Comparison of ENCODE assay signal across 9 mouse cellular contexts in the genomic region with DNA sequence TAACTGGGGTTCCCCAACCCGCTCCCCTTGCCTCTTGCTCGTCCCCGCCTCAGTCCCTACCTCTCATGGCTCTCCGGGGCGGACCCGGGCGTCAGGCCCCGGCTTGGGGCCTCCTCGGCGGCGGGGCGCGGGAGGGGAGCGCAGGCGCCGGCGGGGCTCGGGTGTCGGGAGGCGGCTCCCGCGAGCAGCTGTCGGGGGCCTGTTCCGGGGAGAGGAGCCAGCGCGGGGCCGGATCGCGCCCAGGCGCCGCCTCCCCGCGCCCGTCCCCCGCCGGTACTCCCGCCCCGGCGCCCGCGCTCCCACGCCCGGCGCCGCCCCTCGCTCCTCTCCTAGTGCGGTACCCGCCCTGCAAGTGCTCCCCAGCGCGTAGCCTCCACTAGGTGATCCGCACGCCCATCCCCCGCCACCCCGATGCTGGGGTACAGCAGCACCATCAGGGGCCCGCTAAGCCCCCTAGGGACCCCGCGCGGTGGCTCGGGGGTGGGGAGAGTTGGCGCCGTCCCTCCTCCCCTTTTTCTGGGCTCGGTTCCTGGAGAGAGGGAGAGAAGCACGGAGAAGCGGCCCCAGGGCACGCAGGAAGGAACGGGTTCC. TPM values are rescaled to one million over a fixed set of nuclear protein-coding genes. Genes with fewer than 3 reads are reported as not detected.
DNase-seq lines count a peak whose midpoint lies in the region; ATAC-seq lines count a peak whose summit lies in the region.
"Had no signal": no experiment of that assay in that cellular context is flagged by ENCODE, and none has a peak within 500 bp of the region (broad histone marks: within the 10 kb centered on the region; RNA-seq: fewer than 3 reads in every experiment).

No protein-coding gene starts in this region.

- peak overlapping the region; percentile 58 for H3K4me3 ChIP-seq in intestine, embryonic 15.5 days (replicated peaks)

- H3K9ac ChIP-seq in intestine, embryonic 15.5 days, result peak overlapping the region; percentile 64

- peaks cover 55% of the 10 kb centered on the region for H3K4me1 ChIP-seq in intestine, embryonic 15.5 days (replicated peaks)

- H3K27ac ChIP-seq in intestine, embryonic 15.5 days, result peak overlapping the region; percentile 96
- H3K27ac ChIP-seq: macrophage had no signal

- 1% methylated on average over 46 of the region's 66 CpGs for WGBS in intestine, embryonic 15.5 days

- DNase-seq in ZHBTc4 (ENCODE audit: low read depth, low spot score), result peak; percentile 55
- peak; percentile 49 to 69 for DNase-seq in cerebellum, postnatal 4 days (ENCODE audit: low spot score in 2 of 2)
- peak; percentile 79 to 83 for DNase-seq in gastrocnemius, postnatal 36 days
- peak; percentile 69 to 80 for DNase-seq in left cerebral cortex, postnatal 14 days (ENCODE audit: low spot score in 2 of 2)
- peak; percentile 79 for DNase-seq in skeletal muscle tissue, adult 2 months (ENCODE audit: low read depth, low spot score)

- no peaks in the 10 kb centered on the region for H3K9me3 ChIP-seq in intestine, embryonic 15.5 days

- ATAC-seq in intestine, embryonic 15.5 days, result peak; percentile 72
- peak; percentile 17; the same call in 1 of the 2 replicates for ATAC-seq in megakaryocyte progenitor cell, adult 5-6 weeks (replicated peaks; ENCODE audit: poor library complexity)
- no peak for ATAC-seq in erythroid progenitor cell, adult 5-6 weeks (replicated peaks; ENCODE audit: low FRiP score, poor library complexity, severe bottlenecking)

- H3K27me3 ChIP-seq in intestine, embryonic 15.5 days (replicated peaks), result no peaks in the 10 kb centered on the region

- H3K36me3 ChIP-seq in intestine, embryonic 15.5 days, result peaks cover 2% of the 10 kb centered on the region

- peak overlapping the region; percentile 89 for H3K4me2 ChIP-seq in intestine, embryonic 15.5 days (replicated peaks)

- intact Hi-C loops in gastrocnemius, postnatal 36 days (cut with DNase I), result loop anchor here (5.0 kb wide), 1 partner anchor 37 kb away; no protein-coding TSS in a partner anchor
- intact Hi-C loops in left cerebral cortex, postnatal 14 days (cut with DNase I), result no loop called here

RNA-seq across cellular contexts. Expression of gene Ddr1, which starts 4.0 kb away (rescaled TPM):
- total RNA-seq in gastrocnemius, postnatal 36 days (2021), result 10 to 100 TPM; 12.7 to 15.0 TPM
- 54.0 and 54.2 TPM in 2 replicates for polyA plus RNA-seq in intestine, embryonic 15.5 days (2015; fragmentation: Nextera tagmentation; extraction: Ambion mirVana)
- total RNA-seq in left cerebral cortex, postnatal 14 days (2021), result 10 to 100 TPM; 46.1 to 52.8 TPM
- 0.15 TPM in 1 of 2 replicates, not detected in the other for total RNA-seq in megakaryocyte progenitor cell, adult 5-6 weeks (2015)
- total RNA-seq in megakaryocyte progenitor cell, adult 5-6 weeks (2017), result 0.25 TPM in 1 of 2 replicates, not detected in the other
- not detected in 2 replicates for total RNA-seq in erythroid progenitor cell, adult 5-6 weeks (2015; ENCODE audit: low replicate concordance)
- total RNA-seq in erythroid progenitor cell, adult 5-6 weeks (2017; ENCODE audit: low replicate concordance), result 0.26 TPM in 1 of 2 replicates, not detected in the other

RNA-seq across cellular contexts. Expression of gene Gtf2h4, which starts 26.9 kb away (rescaled TPM):
- total RNA-seq in gastrocnemius, postnatal 36 days (2021), result 10 to 100 TPM; 15.3 to 19.0 TPM
- polyA plus RNA-seq in intestine, embryonic 15.5 days (2015; fragmentation: Nextera tagmentation; extraction: Ambion mirVana), result 43.8 TPM in 2 replicates
- 10 to 100 TPM; 23.0 to 26.2 TPM for total RNA-seq in left cerebral cortex, postnatal 14 days (2021)
- total RNA-seq in megakaryocyte progenitor cell, adult 5-6 weeks (2015), result 26.2 and 31.8 TPM in 2 replicates
- total RNA-seq in megakaryocyte progenitor cell, adult 5-6 weeks (2017), result 24.8 and 29.5 TPM in 2 replicates
- total RNA-seq in erythroid progenitor cell, adult 5-6 weeks (2015; ENCODE audit: low replicate concordance), result 1.1 and 2.5 TPM in 2 replicates
- 3.6 and 6.3 TPM in 2 replicates for total RNA-seq in erythroid progenitor cell, adult 5-6 weeks (2017; ENCODE audit: low replicate concordance)

RNA-seq across cellular contexts. Expression of gene Vars2, which starts 33.1 kb away (rescaled TPM):
- 10 to 100 TPM; 12.5 to 12.9 TPM for total RNA-seq in gastrocnemius, postnatal 36 days (2021)
- polyA plus RNA-seq in intestine, embryonic 15.5 days (2015; fragmentation: Nextera tagmentation; extraction: Ambion mirVana), result 18.3 and 18.9 TPM in 2 replicates
- 10 to 100 TPM; 31.1 to 40.8 TPM for total RNA-seq in left cerebral cortex, postnatal 14 days (2021)
- total RNA-seq in megakaryocyte progenitor cell, adult 5-6 weeks (2015), result 5.7 and 11.4 TPM in 2 replicates
- total RNA-seq in megakaryocyte progenitor cell, adult 5-6 weeks (2017), result 12.7 and 14.9 TPM in 2 replicates
- 2.5 TPM in 1 of 2 replicates, not detected in the other for total RNA-seq in erythroid progenitor cell, adult 5-6 weeks (2015; ENCODE audit: low replicate concordance)
- total RNA-seq in erythroid progenitor cell, adult 5-6 weeks (2017; ENCODE audit: low replicate concordance), result 0.23 and 0.77 TPM in 2 replicates

RNA-seq across cellular contexts. Expression of gene Mucl3, which starts 57.0 kb away (rescaled TPM):
- total RNA-seq in gastrocnemius, postnatal 36 days (2021), result not detected
- 0.39 and 0.44 TPM in 2 replicates for polyA plus RNA-seq in intestine, embryonic 15.5 days (2015; fragmentation: Nextera tagmentation; extraction: Ambion mirVana)
- not detected for total RNA-seq in left cerebral cortex, postnatal 14 days (2021)
- not detected in 2 replicates for total RNA-seq in megakaryocyte progenitor cell, adult 5-6 weeks (2015)
- total RNA-seq in megakaryocyte progenitor cell, adult 5-6 weeks (2017), result not detected in 2 replicates
- total RNA-seq in erythroid progenitor cell, adult 5-6 weeks (2015; ENCODE audit: low replicate concordance), result not detected in 2 replicates
- total RNA-seq in erythroid progenitor cell, adult 5-6 weeks (2017; ENCODE audit: low replicate concordance), result not detected in 2 replicates
- polyA plus RNA-seq: macrophage had no signal

Comparison
In these comparisons a context has a peak if more than half of its experiments do, and no peak if none do; other contexts are left out.
1. RNA of gene Ddr1, which starts 4.0 kb away (total RNA-seq): 46.1 to 52.8 TPM in left cerebral cortex, postnatal 14 days and 12.7 to 15.0 TPM in gastrocnemius, postnatal 36 days; 0.15 to 0.25 TPM in megakaryocyte progenitor cell, adult 5-6 weeks and 0.26 TPM in erythroid progenitor cell, adult 5-6 weeks; every median in the first group is over 10 times any median in the second.
2. Peak in every context shown above with its lines, with median percentiles within 50 percentile points of each other: DNase-seq.